8 mouse cellular contexts compared by ENCODE assay signal in genomic region chr9:73162571-73163333, GRCm38 (mm10). TPM values are rescaled to one million over a fixed set of nuclear protein-coding genes. Genes with fewer than 3 reads are reported as not detected.
A peak's percentile ranks its signal among the peaks of the same experiment; 100 is the strongest.
DNase-seq lines count a peak whose midpoint lies in the region; ATAC-seq lines count a peak whose summit lies in the region.

No protein-coding gene starts in this region.

- ATAC-seq in intestine, embryonic 15.5 days: peak; percentile 62
- ATAC-seq in erythroid progenitor cell, adult 5-6 weeks (replicated peaks; ENCODE audit: low FRiP score, poor library complexity, severe bottlenecking): no peak

- no peaks in the 10 kb centered on the region for H3K36me3 ChIP-seq in intestine, embryonic 15.5 days

- peak overlapping the region; percentile 19; the same call in 1 of the 2 replicates for H3K4me3 ChIP-seq in intestine, embryonic 15.5 days (replicated peaks)

- 19% methylated on average over 26 of the region's 26 CpGs for WGBS in intestine, embryonic 15.5 days

- peak overlapping the region; percentile 52 for H3K4me2 ChIP-seq in intestine, embryonic 15.5 days (replicated peaks)

- no peaks in the 10 kb centered on the region for H3K4me1 ChIP-seq in intestine, embryonic 15.5 days (replicated peaks)

- H3K27me3 ChIP-seq in intestine, embryonic 15.5 days (replicated peaks): no peaks in the 10 kb centered on the region

- H3K27ac ChIP-seq in intestine, embryonic 15.5 days: no peak overlapping the region

- intact Hi-C loops in left cerebral cortex, postnatal 14 days (cut with DNase I): loop anchor here (2.0 to 10.0 kb wide), 2 partner anchors 372 to 820 kb away; no protein-coding TSS in a partner anchor

- DNase-seq in WW6 (ENCODE audit: low read depth, low spot score): peak; percentile 59
- DNase-seq in cerebellum, postnatal 4 days (ENCODE audit: low spot score in 2 of 2): peak; percentile 76 to 81
- peak; percentile 76 for DNase-seq in gastrocnemius, postnatal 10 days
- peak; percentile 86 to 90 for DNase-seq in left cerebral cortex, postnatal 14 days (ENCODE audit: low spot score in 2 of 2)
- DNase-seq in mesoderm, embryonic 11.5 days (ENCODE audit: low read depth, low spot score): peak; percentile 89
- DNase-seq in right cerebral cortex, postnatal 36 days (ENCODE audit: low spot score in 2 of 2): peak; percentile 70 to 77

- H3K9ac ChIP-seq in intestine, embryonic 15.5 days: no peak overlapping the region

- H3K9me3 ChIP-seq in intestine, embryonic 15.5 days: no peaks in the 10 kb centered on the region

RNA-seq across cellular contexts. Expression of gene Rsl24d1, which starts 49.5 kb away (rescaled TPM):
- total RNA-seq in gastrocnemius, postnatal 10 days (2021): 10 to 100 TPM; 42.0 to 43.2 TPM
- polyA plus RNA-seq in intestine, embryonic 15.5 days (2015; fragmentation: Nextera tagmentation; extraction: Ambion mirVana): 94.3 and 108 TPM in 2 replicates
- 10 to 100 TPM; 51.8 to 56.9 TPM for total RNA-seq in left cerebral cortex, postnatal 14 days (2021)
- 17.3 and 22.6 TPM in 2 replicates for total RNA-seq in erythroid progenitor cell, adult 5-6 weeks (2015; ENCODE audit: low replicate concordance)
- total RNA-seq in erythroid progenitor cell, adult 5-6 weeks (2017; ENCODE audit: low replicate concordance): 24.1 and 42.3 TPM in 2 replicates
